Mouse (Mus musculus): ENCODE measurements around the gene Pik3ap1.

Pik3ap1 gene

DNA sequence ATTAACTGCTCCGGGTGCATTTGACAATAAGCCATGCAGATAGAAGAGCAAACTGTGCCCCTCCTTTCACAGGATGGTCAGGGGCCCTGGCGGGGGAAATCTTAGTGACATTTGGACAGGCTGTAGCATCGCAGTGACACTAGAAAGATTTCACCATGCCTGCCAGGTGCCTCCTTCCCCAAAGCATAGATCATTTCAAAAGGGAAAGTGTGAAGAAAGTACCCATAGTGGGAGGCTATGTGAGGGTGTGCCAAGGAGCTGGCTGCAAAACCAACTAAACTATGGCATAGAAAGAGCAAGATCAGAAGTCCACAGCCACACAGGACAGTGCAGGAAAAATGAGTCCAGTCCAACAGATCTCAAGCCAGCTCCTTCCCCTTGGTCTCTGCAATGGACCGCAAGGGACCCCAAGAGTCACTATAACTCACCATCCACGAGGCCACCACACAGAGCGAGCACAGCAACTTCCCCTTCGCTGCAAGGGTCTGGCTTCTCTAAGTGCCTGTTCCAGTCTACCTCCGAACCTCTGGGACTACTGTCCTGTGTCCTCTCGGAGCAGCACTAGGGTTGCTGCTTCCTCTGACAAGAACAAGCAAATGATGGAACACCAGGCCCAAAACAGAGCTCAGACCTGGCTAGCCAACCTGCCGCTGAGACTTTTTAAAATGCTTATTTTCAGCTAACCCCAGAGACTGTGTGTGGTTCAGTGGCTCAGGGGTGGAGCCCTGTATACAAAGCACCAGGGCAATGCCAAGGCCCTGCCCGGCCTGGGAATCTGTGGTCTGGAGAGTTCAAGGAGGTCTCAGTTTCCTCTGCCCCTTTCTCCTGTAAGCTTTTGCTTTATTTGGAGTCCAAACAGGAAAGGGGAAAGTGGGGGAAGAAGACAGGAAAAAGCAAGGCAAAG lies 15.1 kb downstream of the Pik3ap1 start:
- DNase-seq (ENCODE audit: low spot score), result no peak

GRCm38 (mm10) chr19:41366854-41367517 lies 17.9 kb downstream of the Pik3ap1 start:
- DNase-seq (ENCODE audit: low spot score), result no peak

GRCm38 (mm10) chr19:41366192-41366853 lies 18.6 kb downstream of the Pik3ap1 start:
- no peak for DNase-seq (ENCODE audit: low spot score)

GRCm38 (mm10) chr19:41365570-41365969 lies 19.3 kb downstream of the Pik3ap1 start:
- no peak for DNase-seq (ENCODE audit: low spot score)

GRCm38 (mm10) chr19:41364509-41364908 lies 20.4 kb downstream of the Pik3ap1 start:
- no peak for DNase-seq (ENCODE audit: low spot score)

DNA sequence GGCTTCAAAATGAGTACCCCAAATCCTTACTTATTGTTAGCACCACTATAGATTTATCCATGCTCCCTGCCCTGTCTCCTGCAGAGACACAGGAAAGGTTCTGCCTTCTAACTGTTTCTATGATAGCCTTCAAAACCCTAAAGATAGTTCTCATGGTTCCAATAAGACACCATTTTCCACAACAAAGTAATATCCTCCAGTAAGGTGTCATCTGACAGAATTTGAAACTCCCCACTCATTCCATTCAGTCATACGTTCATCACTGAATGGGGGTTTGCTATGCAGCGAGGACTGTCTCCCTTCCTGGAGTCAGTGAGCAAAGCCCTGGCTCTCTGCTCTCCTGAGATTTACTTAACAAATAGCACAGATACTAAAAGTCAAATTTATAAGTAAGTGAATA lies 21.9 kb downstream of the Pik3ap1 start:
- DNase-seq (ENCODE audit: low spot score), result no peak

DNA sequence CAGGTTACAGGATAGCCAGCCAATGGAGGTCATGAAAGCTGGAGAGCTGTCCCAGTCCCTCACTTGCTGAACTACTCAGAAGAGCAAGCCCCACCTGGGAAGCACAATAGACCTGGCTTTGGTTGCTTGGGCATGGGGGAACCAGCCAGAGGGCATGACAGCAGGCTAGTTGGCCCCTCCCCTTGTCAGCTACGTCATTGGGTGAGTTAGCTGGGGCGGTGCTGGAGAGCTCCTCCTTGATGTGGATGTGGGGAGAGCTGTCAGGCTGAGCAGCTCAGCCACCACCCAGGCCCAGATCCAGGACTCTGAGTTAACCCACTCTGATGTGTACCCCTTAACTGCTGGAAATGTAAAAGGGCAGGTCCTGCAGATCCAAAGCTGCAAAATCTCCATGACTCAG lies 24.4 kb downstream of the Pik3ap1 start:
- no peak for DNase-seq (ENCODE audit: low spot score)

DNA sequence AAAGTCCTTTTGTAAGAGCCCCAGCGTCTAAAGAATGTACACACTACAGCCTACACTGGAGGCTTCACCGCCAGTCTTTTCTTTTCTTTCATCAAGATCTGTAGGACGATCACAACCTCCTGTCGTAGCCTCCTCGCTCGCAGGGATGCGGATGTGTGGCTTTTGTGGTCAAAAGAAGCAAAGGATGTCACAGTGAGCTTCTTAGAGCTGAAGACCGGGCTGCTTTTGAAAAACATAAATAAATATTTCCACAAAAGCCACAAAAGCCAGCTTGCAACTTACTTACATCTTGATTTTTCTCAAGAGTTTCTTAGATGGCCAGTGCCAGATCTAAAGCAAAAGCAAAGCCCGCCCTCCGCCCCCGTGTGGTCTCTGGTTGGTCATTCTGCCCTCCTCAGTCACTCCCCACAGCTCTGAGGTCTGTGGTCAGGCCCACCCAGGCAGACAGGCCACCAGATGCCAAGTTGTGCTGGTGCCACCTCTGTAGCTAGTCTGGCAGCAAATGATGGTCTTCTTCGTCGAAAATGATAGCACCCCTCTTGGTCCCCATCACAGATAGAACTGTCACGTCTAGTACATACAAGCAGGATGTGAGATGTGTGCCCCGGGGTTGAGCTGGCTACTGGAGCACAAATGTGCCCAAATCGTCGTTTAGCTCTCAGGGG lies 30.5 kb downstream of the Pik3ap1 start:
- no peak for DNase-seq (ENCODE audit: low spot score)

DNA sequence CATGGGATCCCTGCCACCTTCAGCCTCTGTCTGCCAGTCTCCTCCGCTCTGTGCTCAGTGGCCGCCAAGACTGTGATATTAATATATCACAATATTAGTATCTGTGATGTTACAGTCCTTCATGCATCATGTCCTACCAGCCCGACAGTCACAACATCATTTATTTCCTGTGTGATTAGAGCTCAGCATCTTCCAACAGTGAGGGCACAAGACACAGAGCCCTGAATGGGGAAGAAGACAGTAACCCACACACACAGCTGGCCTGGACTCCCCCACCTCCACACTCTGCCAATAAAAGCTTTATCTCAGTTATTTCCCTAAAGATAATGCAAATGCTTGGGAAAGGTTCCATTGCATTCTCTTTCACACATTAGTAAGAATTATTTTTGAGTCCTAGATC lies 35.3 kb downstream of the Pik3ap1 start:
- no peak for DNase-seq (ENCODE audit: low spot score)

DNA sequence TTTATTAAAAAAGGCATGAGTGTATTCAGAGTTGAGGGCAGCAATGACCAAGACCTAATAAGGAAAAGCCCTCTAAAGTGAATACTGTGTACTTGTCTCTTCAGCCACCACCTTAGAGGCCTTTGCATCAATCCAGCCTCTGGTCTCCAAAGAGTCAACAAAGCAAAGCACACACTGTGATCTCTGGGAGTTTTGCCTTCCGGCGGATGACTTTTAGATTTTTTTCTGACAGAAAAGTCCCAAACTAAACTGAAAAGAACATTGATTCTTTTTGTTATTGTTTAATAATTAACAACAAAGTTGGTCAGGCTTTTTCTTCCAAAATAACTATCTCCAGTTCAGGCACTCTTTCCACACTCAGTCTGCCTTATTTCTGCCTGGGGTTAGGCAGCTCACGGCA lies 36.7 kb downstream of the Pik3ap1 start:
- DNase-seq (ENCODE audit: low spot score), result no peak

- no peak for DNase-seq (ENCODE audit: low spot score)
Measured at GRCm38 (mm10) chr19:41347326-41347725, 37.6 kb downstream of the Pik3ap1 start.

GRCm38 (mm10) chr19:41346099-41346850 lies 38.6 kb downstream of the Pik3ap1 start:
- no peak for DNase-seq (ENCODE audit: low spot score)

DNA sequence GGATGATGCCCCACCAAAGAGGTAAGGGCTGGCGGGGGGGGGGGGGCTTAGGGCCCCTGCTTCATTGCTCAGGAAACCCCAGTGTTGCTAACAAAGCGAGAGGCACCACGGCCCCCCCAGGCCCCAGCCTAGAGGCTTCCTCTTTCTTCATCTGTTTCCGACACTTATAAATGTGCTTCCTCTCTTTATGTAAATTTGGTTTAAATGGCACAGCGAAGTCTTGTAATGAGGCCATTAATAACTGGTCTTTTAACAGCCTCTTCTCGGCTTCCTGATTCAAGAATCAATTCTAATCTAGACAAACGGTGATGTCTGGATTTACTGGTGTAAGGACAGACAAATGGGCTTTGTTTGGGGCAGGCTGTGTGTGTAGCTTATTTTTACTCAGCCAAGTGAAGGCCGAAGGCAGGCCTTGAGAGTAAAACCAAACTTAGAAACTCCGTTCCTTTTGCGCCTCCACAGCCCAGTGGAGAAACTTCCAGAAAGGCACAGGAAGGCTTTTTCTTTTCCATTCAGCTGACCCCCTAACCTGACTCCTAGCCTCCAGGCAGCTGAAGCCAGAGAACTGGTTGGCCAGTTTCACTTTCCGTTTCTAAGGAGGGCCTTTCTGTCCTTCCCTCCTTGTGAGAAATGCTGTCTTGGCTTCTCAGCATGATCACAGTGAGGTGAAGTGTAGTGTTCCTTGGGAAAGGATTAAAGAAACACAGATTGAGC lies 39.7 kb downstream of the Pik3ap1 start:
- peak; percentile 44 for DNase-seq (ENCODE audit: low spot score)

- DNase-seq (ENCODE audit: low spot score), result no peak
Measured at GRCm38 (mm10) chr19:41344666-41345027, 40.3 kb downstream of the Pik3ap1 start.

DNA sequence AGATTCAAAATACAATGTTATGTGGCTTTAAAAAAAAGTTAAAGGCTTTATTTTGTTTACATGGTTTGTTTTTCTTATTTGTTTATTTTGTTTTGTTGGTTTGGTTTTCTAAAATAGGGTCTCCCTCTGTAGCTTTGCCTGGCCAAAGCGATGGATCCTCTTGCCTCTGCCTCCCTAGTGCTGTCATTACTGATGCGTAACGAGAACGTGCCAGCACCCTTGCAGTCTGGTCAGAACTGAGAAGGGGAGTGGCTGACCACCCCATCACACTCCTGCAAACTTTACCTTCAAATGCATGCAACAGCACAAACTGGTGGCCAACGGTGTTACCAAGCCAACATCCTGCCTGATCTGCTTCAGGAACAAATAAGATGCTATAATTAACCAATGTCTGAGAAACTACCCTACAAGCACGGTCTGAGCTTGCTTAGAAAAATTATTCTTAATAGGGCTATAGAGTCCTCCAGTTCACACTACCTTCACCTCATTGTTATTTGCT lies 42.3 kb downstream of the Pik3ap1 start:
- DNase-seq (ENCODE audit: low spot score), result no peak

- DNase-seq (ENCODE audit: low spot score), result no peak
Measured at GRCm38 (mm10) chr19:41341677-41342076, 43.2 kb downstream of the Pik3ap1 start.

DNA sequence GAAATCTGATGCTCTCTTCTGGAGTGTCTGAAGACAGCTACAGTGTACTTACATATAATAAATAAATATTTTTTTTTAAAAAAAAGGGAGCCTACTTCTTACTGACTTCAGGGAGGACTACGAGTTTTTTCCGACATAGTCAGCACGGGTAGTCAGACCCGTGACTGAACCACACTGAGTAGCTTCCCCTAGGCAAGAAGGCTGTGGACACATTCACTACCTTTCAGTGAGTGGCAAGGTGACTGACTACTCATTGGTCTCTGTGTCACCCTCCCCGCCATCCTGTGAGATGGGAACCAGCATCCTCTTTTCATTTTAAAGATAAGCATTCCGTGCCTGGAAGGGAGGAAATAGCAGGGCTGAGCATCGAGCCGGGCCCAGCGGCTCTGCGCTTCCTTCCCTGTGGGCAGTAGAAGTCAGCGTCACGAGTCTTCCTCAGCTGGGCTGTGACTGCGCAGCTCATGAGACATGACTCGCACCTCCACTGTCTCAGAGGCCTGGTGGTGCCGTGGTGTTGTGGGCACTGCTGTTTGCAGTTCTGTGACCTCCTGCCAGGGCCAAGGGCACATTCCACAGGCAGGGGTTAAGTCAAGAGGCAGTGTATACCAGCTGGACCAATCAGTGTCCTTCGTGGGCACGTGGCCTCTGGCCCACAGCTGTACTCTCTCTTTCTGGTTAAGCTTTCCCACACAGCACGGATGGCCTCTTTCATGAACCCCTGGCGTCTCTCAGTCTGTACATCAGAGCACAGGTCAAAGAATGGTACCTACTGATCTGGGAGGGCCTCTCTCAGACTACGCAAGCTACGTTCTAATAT lies 45.7 kb downstream of the Pik3ap1 start:
- DNase-seq (ENCODE audit: low spot score), result no peak

- no peak for DNase-seq (ENCODE audit: low spot score)
Measured at GRCm38 (mm10) chr19:41338379-41338778, 46.5 kb downstream of the Pik3ap1 start.

DNA sequence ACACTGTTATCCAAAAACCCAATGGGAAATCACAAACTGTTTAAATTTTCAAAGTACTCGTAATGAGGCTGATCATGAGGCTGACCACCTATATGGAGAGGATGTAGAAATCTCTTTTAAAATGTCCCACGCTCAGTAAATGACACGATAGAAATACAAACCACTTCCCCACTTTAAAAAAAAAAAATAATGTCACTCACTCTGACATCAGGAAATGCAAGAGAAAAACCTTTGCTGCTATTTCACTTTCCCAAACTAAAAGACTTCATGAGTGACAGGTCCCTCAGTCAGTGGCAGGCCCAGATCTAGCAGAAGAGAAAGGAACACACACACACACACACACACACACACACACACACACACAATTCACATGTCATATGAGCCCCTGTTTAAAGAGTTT lies 49.2 kb downstream of the Pik3ap1 start:
- DNase-seq (ENCODE audit: low spot score), result no peak

- DNase-seq (ENCODE audit: low spot score), result no peak
Measured at GRCm38 (mm10) chr19:41332986-41333385, 51.9 kb downstream of the Pik3ap1 start.
